Mouse (Mus musculus) heart, postnatal 0 days (tissue): ENCODE data around the gene Cpz.
A peak's percentile ranks its signal among the peaks of the same experiment; 100 is the strongest.

Source experiments
- CTCF ChIP-seq: IDR thresholded peaks from 2 replicates; pipeline ENCODE4 v1.5.1; 2016; ENCODE audit warnings: antibody characterized with exemption, control low read depth, low read depth
- EP300 ChIP-seq: IDR thresholded peaks from 2 replicates; pipeline ENCODE4 v1.6.1; 2016; ENCODE audit warnings: antibody characterized with exemption, low read depth

DNA sequence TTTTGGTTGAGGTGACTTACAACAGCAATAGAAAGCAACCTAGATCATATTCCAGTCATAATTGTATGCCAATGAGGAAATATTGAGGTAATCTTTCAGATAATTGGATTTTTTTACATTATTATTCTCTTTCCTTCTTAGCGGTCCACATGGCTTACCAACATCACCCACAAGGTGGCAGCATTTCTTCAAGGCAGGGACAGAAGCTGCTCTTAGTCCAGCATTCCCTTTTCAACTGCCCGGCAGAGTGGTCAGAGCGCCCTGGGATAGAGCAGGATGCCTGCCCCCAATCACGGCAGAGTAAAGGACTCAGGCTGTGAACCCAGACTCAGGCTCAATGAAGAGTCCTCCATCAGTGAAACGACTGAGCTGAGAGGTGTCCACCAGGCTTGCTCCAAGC is 1.8 kb downstream of the Cpz start:
- TF ChIP-seq CTCF (peak; percentile 96), EP300 (no peak)
